Mouse (Mus musculus) liver, adult 2 months (tissue): ENCODE data around the gene Tssk1.

ENCODE experiments used
- CTCF ChIP-seq: fragments of 200-500 bp; IDR thresholded peaks from 2 replicates; pipeline ENCODE4 v1.5.1; 2011; ENCODE audit warnings: low read depth, low read length, control low read depth
- POLR2A ChIP-seq: fragments of 200-500 bp; IDR thresholded peaks from 2 replicates; pipeline ENCODE4 v1.6.1; 2011; ENCODE audit warnings: low read length, control low read depth; ENCODE audit not compliant: insufficient read depth; ENCODE audit errors: extremely low read depth

DNA sequence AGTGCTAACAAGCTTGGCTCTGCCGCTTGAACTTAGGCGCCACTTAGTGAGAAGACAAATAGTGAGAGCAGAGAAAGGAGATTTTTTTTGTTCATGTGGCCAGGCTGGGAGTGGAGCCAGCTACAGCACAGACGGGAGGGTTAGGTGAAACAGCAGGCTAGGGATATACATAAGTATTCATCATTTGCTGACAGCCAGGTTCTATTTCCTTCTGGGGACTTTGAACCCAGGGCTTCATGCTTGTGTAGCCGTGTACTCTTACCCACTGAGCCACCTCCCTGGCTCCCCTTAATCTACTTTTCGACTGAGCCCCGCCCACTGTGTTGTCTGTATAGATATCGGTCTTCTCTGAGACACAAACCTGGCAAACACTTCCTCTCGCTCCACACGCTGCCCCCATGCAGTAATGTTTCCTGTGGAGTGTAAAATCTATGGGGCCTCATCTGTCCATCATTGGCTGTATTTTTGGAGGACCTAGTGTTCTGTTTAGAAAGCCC lies 45.3 kb downstream of the Tssk1 start:
- TF ChIP-seq POLR2A (no peak), CTCF (no peak)
